In genomic region chr5:122402772-122403171, GRCm38 (mm10) we compare ENCODE assay signal across 9 mouse cellular contexts. TPM values are rescaled to one million over a fixed set of nuclear protein-coding genes. Genes with fewer than 3 reads are reported as not detected.
DNase-seq lines count a peak whose midpoint lies in the region; ATAC-seq lines count a peak whose summit lies in the region.
"Had no signal": no experiment of that assay in that cellular context is flagged by ENCODE, and none has a peak within 500 bp of the region (broad histone marks: within the 10 kb centered on the region; RNA-seq: fewer than 3 reads in every experiment).

No protein-coding gene starts in this region.

- peaks cover 88% of the 10 kb centered on the region for H3K36me3 ChIP-seq in embryonic facial prominence, embryonic 14.5 days (ENCODE audit: control insufficient read depth, insufficient read depth, low read length)
- H3K36me3 ChIP-seq in embryonic facial prominence, embryonic 10.5 days (replicated peaks) = peaks cover 96% of the 10 kb centered on the region

- H3K4me2 ChIP-seq in embryonic facial prominence, embryonic 14.5 days (ENCODE audit: low read depth, low read length) = no peak overlapping the region

- no peak overlapping the region for H3K4me3 ChIP-seq in embryonic facial prominence, embryonic 14.5 days (ENCODE audit: low read depth, low read length)
- no peak overlapping the region for H3K4me3 ChIP-seq in embryonic facial prominence, embryonic 10.5 days

- no peak overlapping the region for H3K9ac ChIP-seq in embryonic facial prominence, embryonic 14.5 days (ENCODE audit: low read depth, low read length)

- 84% methylated on average over 5 of the region's 5 CpGs for WGBS in embryonic facial prominence, embryonic 14.5 days
- WGBS in embryonic facial prominence, embryonic 10.5 days = 89% methylated on average over 5 of the region's 5 CpGs

- H3K27me3 ChIP-seq in embryonic facial prominence, embryonic 14.5 days (replicated peaks; ENCODE audit: control insufficient read depth, insufficient read depth, low read length) = no peaks in the 10 kb centered on the region
- no peaks in the 10 kb centered on the region for H3K27me3 ChIP-seq in embryonic facial prominence, embryonic 10.5 days (replicated peaks; ENCODE audit: low read depth, poor library complexity, severe bottlenecking)

- ATAC-seq in embryonic facial prominence, embryonic 14.5 days (ENCODE audit: low read depth) = no peak
- no peak for ATAC-seq in erythroid progenitor cell, adult 5-6 weeks (replicated peaks; ENCODE audit: low FRiP score, poor library complexity, severe bottlenecking)

- H3K9me3 ChIP-seq in embryonic facial prominence, embryonic 14.5 days (ENCODE audit: control insufficient read depth, low read length) = peaks cover 5% of the 10 kb centered on the region; the same call in 1 of the 2 replicates
- 0 out of 2 replicates have a peak, but pooled peaks cover 6% of the 10 kb centered on the region for H3K9me3 ChIP-seq in embryonic facial prominence, embryonic 10.5 days

- intact Hi-C loops in heart, postnatal 36 days (cut with DNase I) = loop anchor here (2.0 to 5.0 kb wide), 2 partner anchors 20 to 325 kb away; no protein-coding TSS in a partner anchor

- DNase-seq in embryonic facial prominence, embryonic 14.5 days (ENCODE audit: low spot score) = peak; percentile 4
- DNase-seq in embryonic facial prominence, embryonic 10.5 days (ENCODE audit: low spot score) = no peak
- DNase-seq in kidney, postnatal 36 days = peak; percentile 26 to 29
- no peak for DNase-seq in kidney, postnatal 14 days
- peak; percentile 70 to 77 for DNase-seq in heart, postnatal 36 days
- DNase-seq in right cerebral cortex, postnatal 10 days (ENCODE audit: low spot score in 2 of 2) = peak; percentile 81 to 90
- no peak for DNase-seq in adrenal gland, postnatal 36 days
- DNase-seq: liver had no signal

- H3K27ac ChIP-seq in embryonic facial prominence, embryonic 14.5 days (replicated peaks; ENCODE audit: low read depth, low read length) = no peak overlapping the region
- no peak overlapping the region for H3K27ac ChIP-seq in embryonic facial prominence, embryonic 10.5 days (replicated peaks)

- no peaks in the 10 kb centered on the region for H3K4me1 ChIP-seq in embryonic facial prominence, embryonic 14.5 days (ENCODE audit: control insufficient read depth, insufficient read depth, low read length)
- no peaks in the 10 kb centered on the region for H3K4me1 ChIP-seq in embryonic facial prominence, embryonic 10.5 days

RNA-seq across cellular contexts. Expression of gene Arpc3, which starts 11.1 kb away (rescaled TPM):
- 50.3 and 51.8 TPM in 2 replicates for polyA plus RNA-seq in embryonic facial prominence, embryonic 14.5 days (2014; fragmentation: Nextera tagmentation; extraction: Ambion mirVana)
- polyA plus RNA-seq in embryonic facial prominence, embryonic 10.5 days (2016; fragmentation: Nextera tagmentation; extraction: Ambion mirVana) = 85.5 and 93.8 TPM in 2 replicates
- total RNA-seq in heart, postnatal 36 days (2021) = 100 to 1,000 TPM in 1 of 2 experiments, 10 to 100 TPM in 1; 99.6 to 103 TPM
- total RNA-seq in erythroid progenitor cell, adult 5-6 weeks (2015; ENCODE audit: low replicate concordance) = 115 and 159 TPM in 2 replicates
- 270 and 286 TPM in 2 replicates for total RNA-seq in erythroid progenitor cell, adult 5-6 weeks (2017; ENCODE audit: low replicate concordance)
- 100 to 1,000 TPM; 223 to 328 TPM for total RNA-seq in adrenal gland, postnatal 36 days (2021)

RNA-seq across cellular contexts. Expression of gene Anapc7, which starts 18.7 kb away (rescaled TPM):
- polyA plus RNA-seq in embryonic facial prominence, embryonic 14.5 days (2014; fragmentation: Nextera tagmentation; extraction: Ambion mirVana) = 23.1 and 24.9 TPM in 2 replicates
- 60.4 and 63.2 TPM in 2 replicates for polyA plus RNA-seq in embryonic facial prominence, embryonic 10.5 days (2016; fragmentation: Nextera tagmentation; extraction: Ambion mirVana)
- 10 to 100 TPM; 31.7 to 35.1 TPM for total RNA-seq in heart, postnatal 36 days (2021)
- total RNA-seq in erythroid progenitor cell, adult 5-6 weeks (2015; ENCODE audit: low replicate concordance) = 14.1 and 26.4 TPM in 2 replicates
- 22.3 and 34.3 TPM in 2 replicates for total RNA-seq in erythroid progenitor cell, adult 5-6 weeks (2017; ENCODE audit: low replicate concordance)
- total RNA-seq in adrenal gland, postnatal 36 days (2021) = 10 to 100 TPM; 44.2 to 52.2 TPM

RNA-seq across cellular contexts. Expression of gene Fam216a, which starts 30.6 kb away (rescaled TPM):
- 73.9 and 77.3 TPM in 2 replicates for polyA plus RNA-seq in embryonic facial prominence, embryonic 14.5 days (2014; fragmentation: Nextera tagmentation; extraction: Ambion mirVana)
- 89.2 TPM in 2 replicates for polyA plus RNA-seq in embryonic facial prominence, embryonic 10.5 days (2016; fragmentation: Nextera tagmentation; extraction: Ambion mirVana)
- total RNA-seq in heart, postnatal 36 days (2021) = 10 to 100 TPM; 11.7 to 14.7 TPM
- 10.8 and 20.1 TPM in 2 replicates for total RNA-seq in erythroid progenitor cell, adult 5-6 weeks (2015; ENCODE audit: low replicate concordance)
- total RNA-seq in erythroid progenitor cell, adult 5-6 weeks (2017; ENCODE audit: low replicate concordance) = 10.4 and 19.4 TPM in 2 replicates
- 10 to 100 TPM; 30.2 to 38.9 TPM for total RNA-seq in adrenal gland, postnatal 36 days (2021)

RNA-seq across cellular contexts. Expression of gene Gpn3, which starts 31.1 kb away (rescaled TPM):
- 62.1 and 64.7 TPM in 2 replicates for polyA plus RNA-seq in embryonic facial prominence, embryonic 14.5 days (2014; fragmentation: Nextera tagmentation; extraction: Ambion mirVana)
- 89.8 and 94.6 TPM in 2 replicates for polyA plus RNA-seq in embryonic facial prominence, embryonic 10.5 days (2016; fragmentation: Nextera tagmentation; extraction: Ambion mirVana)
- 10 to 100 TPM; 26.6 to 30.6 TPM for total RNA-seq in heart, postnatal 36 days (2021)
- 30.2 and 39.6 TPM in 2 replicates for total RNA-seq in erythroid progenitor cell, adult 5-6 weeks (2015; ENCODE audit: low replicate concordance)
- 15.2 and 16.8 TPM in 2 replicates for total RNA-seq in erythroid progenitor cell, adult 5-6 weeks (2017; ENCODE audit: low replicate concordance)
- 10 to 100 TPM; 34.8 to 36.0 TPM for total RNA-seq in adrenal gland, postnatal 36 days (2021)

RNA-seq across cellular contexts. Expression of gene Vps29, which starts 48.6 kb away (rescaled TPM):
- 211 and 218 TPM in 2 replicates for polyA plus RNA-seq in embryonic facial prominence, embryonic 14.5 days (2014; fragmentation: Nextera tagmentation; extraction: Ambion mirVana)
- 194 and 197 TPM in 2 replicates for polyA plus RNA-seq in embryonic facial prominence, embryonic 10.5 days (2016; fragmentation: Nextera tagmentation; extraction: Ambion mirVana)
- 10 to 100 TPM; 94.4 to 97.5 TPM for total RNA-seq in heart, postnatal 36 days (2021)
- 40.2 and 62.7 TPM in 2 replicates for total RNA-seq in erythroid progenitor cell, adult 5-6 weeks (2015; ENCODE audit: low replicate concordance)
- 15.1 and 32.0 TPM in 2 replicates for total RNA-seq in erythroid progenitor cell, adult 5-6 weeks (2017; ENCODE audit: low replicate concordance)
- 100 to 1,000 TPM; 141 to 165 TPM for total RNA-seq in adrenal gland, postnatal 36 days (2021)

Comparison
In these comparisons a context has a peak if more than half of its experiments do, and no peak if none do; other contexts are left out.
1. DNase-seq: peak in embryonic facial prominence, embryonic 14.5 days (single experiment), kidney, postnatal 36 days (2 of 2), heart, postnatal 36 days (2 of 2) and right cerebral cortex, postnatal 10 days (2 of 2); none in embryonic facial prominence, embryonic 10.5 days (single experiment), kidney, postnatal 14 days (single experiment) and adrenal gland, postnatal 36 days (0 of 2).